Mouse (Mus musculus) gonadal fat pad, adult 2 months (tissue): ENCODE measurements around the gene Mpp3. TPM values are rescaled to one million over a fixed set of nuclear protein-coding genes. Genes with fewer than 3 reads are reported as not detected.
"Not testable (repeated sequence)": the region's sequence is repeated elsewhere in the genome, so short reads cannot be mapped to it uniquely, and the experiment has no call there.

Experiments
- DNase-seq: peaks from one replicate; pipeline ENCODE4 v3.0.0-alpha.2; 2012; ENCODE audit warnings: low read depth
- polyA plus RNA-seq: library from polyadenylated mRNA; depleted of rRNA; stranded (reverse); fragments of >200 nt; gene quantifications from 2 replicates; pipeline ENCODE4 v1.2.3, GENCODE M21; 2012

The Mpp3 gene
- polyA plus RNA-seq, 1 experiment = 37.9 TPM

GRCm38 (mm10) chr11:102010140-102010539 is 18.1 kb downstream of the Mpp3 start:
- no peak for DNase-seq

DNA sequence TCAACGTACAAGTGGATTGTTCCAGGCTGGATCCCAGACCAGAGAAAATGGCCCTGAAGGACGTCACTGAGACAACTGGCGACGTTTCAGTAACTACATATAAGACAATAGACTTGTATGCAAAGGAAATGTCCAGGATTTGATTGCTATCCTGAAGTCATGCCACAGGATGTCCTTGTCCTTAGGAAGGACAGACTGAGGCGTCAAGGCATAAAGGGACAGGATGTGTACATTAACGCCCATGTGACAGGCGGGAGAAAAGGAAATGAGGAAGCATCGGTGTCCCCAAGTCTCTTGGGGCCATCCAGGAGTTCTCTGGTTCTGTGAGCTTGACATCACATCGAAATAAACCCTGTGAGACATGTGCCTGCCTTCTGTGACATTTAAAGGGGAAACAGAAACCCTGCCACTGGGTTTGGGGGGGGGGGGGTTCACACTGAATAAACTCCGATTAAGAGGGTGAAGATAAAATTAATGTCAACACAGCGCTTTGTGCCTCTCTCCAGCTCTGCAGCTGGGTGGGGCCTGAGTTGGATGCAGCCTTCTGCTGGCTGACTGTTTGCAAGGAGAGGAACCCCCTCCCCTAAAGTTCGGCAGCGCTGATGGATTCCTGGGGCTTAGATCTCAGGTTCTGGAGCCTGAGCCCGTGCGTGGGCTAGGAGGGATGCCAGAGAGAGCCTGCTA is 19.2 kb downstream of the Mpp3 start:
- DNase-seq = no peak

DNA sequence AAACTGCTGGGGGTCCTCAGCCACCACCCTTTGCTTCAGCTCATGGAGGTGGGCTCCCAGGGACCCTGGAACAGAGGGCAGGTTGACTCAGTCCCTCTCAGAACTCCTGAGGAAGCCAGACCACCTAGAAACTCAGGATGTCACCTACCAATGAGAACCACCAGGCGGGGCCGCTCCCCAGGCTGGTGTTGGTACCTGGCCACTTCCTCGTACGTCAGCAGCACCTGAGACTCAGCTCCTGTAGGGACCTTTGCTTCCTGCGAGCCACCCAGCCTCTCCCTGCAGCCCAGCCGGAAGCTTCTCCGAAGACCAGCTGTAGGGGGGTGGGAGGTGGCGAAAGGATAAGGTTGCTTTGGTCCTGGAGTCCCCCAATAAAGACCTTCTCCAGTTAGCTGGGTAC is 19.9 kb downstream of the Mpp3 start:
- DNase-seq = no peak

- no peak for DNase-seq
Observed at GRCm38 (mm10) chr11:102006688-102007087, 21.6 kb downstream of the Mpp3 start.

DNA sequence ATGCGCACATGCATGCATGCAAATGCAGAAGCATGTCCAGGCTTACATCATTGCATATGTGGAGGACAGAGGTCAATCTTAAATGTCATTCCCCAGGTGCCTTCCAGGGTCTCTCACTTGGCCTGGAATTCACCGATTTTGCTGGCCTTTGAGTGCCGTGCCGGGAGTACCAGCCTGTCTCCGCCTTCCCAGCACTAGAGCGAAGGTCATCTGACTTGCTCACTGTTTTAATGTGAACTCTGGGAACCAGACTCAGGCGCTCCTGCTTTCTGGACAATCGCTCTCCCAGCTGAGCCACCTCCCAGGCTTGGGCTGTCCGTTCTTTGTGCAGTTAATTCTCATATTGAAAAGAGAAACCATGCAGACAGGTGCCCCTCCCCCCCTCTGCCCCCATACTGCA is 22.0 kb downstream of the Mpp3 start:
- no peak for DNase-seq

DNA sequence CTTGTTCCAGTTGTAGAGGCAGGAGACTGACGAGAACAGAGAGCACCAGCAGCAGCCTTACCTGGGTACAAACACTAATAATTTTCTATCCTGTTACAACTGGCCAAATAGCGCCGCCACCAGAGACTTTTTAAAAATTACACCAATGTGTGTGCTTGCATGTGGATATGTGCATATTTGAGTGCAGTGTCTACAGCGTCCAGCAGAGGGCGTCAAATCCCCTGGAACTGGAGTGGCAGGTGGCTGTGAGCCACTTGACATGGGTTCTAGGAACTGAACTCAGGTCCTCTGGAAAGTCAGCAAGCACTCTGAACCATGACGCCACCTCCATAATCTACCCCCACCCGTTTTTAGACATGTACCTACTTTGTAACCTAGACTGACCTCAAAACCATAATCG is 24.0 kb downstream of the Mpp3 start:
- no peak for DNase-seq

DNA sequence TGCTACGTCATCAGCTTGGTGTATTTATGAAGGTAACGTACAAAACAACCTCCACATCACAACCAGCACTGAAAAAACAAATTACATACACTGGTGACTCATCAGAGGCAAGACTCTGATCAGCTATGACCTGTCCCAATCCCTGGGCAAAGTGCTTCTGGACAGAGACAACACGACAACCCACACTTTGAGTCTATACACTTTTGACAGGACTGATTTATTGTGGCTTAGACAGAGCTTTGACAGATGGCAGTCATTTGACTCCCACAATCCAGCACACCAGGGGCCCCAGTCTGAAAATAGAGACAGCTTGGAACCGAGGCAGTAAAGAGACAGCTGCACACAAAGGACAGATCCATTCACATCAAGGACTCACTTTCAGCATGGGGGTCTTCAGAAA is 28.8 kb downstream of the Mpp3 start:
- DNase-seq = no peak

- DNase-seq = no peak
Observed at GRCm38 (mm10) chr11:101998258-101998657, 30.0 kb downstream of the Mpp3 start.

- no peak for DNase-seq
Observed at GRCm38 (mm10) chr11:101995938-101996337, 32.3 kb downstream of the Mpp3 start.

DNA sequence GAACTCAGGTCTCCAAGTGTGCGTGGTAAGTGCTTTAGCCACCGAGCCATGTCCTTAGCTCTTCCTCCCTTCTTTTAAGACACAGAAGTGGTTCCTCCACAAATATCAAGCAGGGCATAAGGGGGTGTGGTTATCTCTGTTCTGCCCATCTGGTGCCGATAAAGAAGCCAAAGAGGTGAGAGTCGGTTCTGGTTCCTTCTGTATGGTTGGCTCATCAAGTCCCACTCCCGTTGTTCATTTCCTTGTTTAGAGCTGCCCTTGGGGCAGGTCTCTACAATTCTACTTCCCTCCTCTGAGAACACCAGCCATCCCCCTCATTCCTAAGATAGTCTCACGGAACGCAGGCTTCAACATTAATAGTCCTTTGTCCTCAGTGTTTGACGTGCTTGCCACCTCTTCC is 34.2 kb downstream of the Mpp3 start:
- no peak for DNase-seq

DNA sequence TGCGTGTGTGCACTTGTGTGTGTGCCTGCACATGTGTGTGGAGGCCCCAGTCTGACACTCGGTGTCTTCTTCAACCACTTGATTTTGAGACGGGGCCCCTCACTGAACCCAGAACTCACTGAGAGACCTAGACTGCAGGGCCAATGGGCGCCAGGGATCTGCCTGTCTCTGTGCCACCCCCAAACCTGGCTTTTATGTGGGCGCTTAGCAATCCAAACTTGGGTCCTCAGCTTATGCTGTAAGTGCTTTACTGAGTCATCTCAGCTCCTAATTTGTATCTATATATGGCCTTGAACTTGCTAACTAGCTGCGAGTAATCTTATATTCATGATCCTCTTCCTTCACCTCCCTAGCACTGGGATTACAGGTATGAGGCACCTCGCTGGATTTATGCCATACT is 35.9 kb downstream of the Mpp3 start:
- no peak for DNase-seq

DNA sequence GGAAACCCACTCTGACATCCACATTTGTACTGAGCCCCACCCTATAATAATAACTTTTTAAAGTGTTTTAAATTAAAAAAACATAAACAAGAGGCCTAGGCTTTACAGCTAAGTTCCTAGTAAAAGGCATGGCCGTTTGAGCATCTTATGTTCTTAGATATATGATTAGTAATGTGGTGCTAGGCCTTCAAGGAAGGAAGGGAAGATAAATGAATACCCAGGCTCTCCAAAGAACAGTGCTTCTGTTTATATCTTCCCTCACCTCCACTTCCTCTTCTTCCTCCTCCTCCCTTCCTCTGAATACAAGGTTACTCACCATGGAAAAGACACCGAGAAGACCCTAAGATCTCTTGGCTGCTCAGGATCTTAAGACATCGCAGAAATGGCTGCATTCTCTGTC is 36.4 kb downstream of the Mpp3 start:
- DNase-seq = no peak

DNA sequence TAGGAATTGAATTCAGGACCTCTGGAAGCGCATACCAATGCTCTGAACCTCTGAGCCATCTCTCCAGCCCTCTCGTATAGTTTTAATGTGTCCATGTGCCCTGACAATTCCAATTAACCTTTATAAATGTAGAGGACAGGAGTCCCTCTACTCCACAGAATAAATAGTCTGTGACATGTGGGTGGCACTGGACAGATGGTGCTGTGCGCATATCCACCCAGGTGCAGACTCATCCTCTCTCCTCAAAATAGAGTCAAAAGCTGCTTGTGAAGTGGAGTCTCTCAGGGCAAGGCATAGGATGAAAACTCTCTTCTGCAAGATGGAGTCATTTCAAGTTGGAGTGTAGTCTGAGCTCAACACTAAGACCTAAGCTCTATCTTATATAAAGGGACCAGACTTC is 38.0 kb downstream of the Mpp3 start:
- DNase-seq = no peak

- DNase-seq = no peak
Observed at GRCm38 (mm10) chr11:101986913-101987312, 41.3 kb downstream of the Mpp3 start, which contains the start of gene Dusp3. Dusp3 (minus strand) TSS chr11:101987013.

- no peak for DNase-seq
Observed at GRCm38 (mm10) chr11:101985990-101986389, 42.3 kb downstream of the Mpp3 start.

DNA sequence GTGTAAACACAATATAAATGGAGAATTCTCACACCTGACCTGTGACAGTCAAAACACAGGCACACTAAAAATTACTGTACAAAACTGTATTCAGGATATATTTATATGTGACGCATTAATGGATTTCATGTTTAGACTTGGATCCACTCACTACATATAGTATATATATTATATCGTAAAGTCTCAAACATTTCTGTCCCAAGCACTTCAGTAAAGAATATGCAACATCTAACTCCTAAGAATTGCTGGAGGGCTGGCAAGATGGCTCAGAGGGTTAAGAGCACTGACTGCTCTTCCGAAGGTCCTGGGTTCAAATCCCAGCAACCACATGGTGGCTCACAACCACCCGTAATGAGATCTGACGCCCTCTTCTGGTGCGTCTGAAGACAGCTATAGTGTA is 42.8 kb downstream of the Mpp3 start:
- DNase-seq = not testable (repeated sequence)

GRCm38 (mm10) chr11:101984054-101985025 is 43.9 kb downstream of the Mpp3 start, which contains the start of gene Cfap97d1:
Cfap97d1 (plus strand) TSS chr11:101984279.
- DNase-seq = no peak

- DNase-seq = no peak
Observed at GRCm38 (mm10) chr11:101983431-101983921, 44.8 kb downstream of the Mpp3 start.

GRCm38 (mm10) chr11:101982981-101983411 is 45.3 kb downstream of the Mpp3 start:
- no peak for DNase-seq

- DNase-seq = no peak
Observed at GRCm38 (mm10) chr11:101981850-101982249, 46.4 kb downstream of the Mpp3 start.

- no peak for DNase-seq
Observed at GRCm38 (mm10) chr11:101980603-101981157, 47.6 kb downstream of the Mpp3 start.

DNA sequence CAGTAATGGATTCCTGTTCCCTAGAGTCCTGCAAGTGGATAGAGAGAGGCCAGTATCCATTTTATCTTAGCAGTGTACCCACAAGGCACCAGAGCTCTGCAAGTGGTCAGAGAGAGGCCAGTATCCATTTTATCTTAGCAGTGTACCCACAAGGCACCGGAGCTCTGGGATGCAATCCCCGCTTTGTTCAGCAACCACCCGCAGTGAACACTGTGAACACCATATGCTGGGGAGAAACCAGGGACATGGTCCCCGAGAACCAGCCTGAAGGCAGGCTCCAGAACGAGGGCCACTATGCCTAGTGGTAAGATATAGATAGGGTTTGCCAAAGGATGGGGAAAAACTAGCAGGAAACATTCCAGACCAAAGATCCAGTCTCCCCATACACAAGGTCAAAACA is 49.1 kb downstream of the Mpp3 start:
- DNase-seq = no peak
